Mouse (Mus musculus) ovary, postnatal 10 days (tissue): Measurements from ENCODE around the gene Mapk8ip1.

Experiments
- DNase-seq: peaks from one replicate; pipeline ENCODE4 v3.0.0; 2022; ENCODE audit warnings: low spot score

The Mapk8ip1 gene

GRCm38 (mm10) chr2:92390206-92390930, 10.7 kb downstream of the Mapk8ip1 start:
- DNase-seq: no peak

- DNase-seq: no peak
Measured at GRCm38 (mm10) chr2:92389645-92390044, 11.4 kb downstream of the Mapk8ip1 start.

GRCm38 (mm10) chr2:92388891-92389641, 12.0 kb downstream of the Mapk8ip1 start:
- DNase-seq: peak; percentile 80

GRCm38 (mm10) chr2:92388081-92388517, 13.0 kb downstream of the Mapk8ip1 start:
- DNase-seq: no peak

- no peak for DNase-seq
Measured at GRCm38 (mm10) chr2:92387646-92388045, 13.4 kb downstream of the Mapk8ip1 start.

- DNase-seq: no peak
Measured at GRCm38 (mm10) chr2:92386821-92387570, 14.1 kb downstream of the Mapk8ip1 start.

GRCm38 (mm10) chr2:92385113-92386051, 15.7 kb downstream of the Mapk8ip1 start:
- no peak for DNase-seq

GRCm38 (mm10) chr2:92384101-92384500, 17.0 kb downstream of the Mapk8ip1 start:
- DNase-seq: no peak

- DNase-seq: no peak
Measured at GRCm38 (mm10) chr2:92382759-92383158, 18.3 kb downstream of the Mapk8ip1 start.

GRCm38 (mm10) chr2:92381901-92382588, 19.0 kb downstream of the Mapk8ip1 start, which contains the start of gene 1700029I15Rik:
Gene 1700029I15Rik, plus strand, starts transcription at chr2:92382538.
- DNase-seq: no peak

- no peak for DNase-seq
Measured at GRCm38 (mm10) chr2:92381161-92381560, 19.9 kb downstream of the Mapk8ip1 start.

GRCm38 (mm10) chr2:92380495-92381050, 20.5 kb downstream of the Mapk8ip1 start:
- DNase-seq: no peak

GRCm38 (mm10) chr2:92379783-92380494, 21.1 kb downstream of the Mapk8ip1 start:
- no peak for DNase-seq

GRCm38 (mm10) chr2:92377320-92377719, 23.7 kb downstream of the Mapk8ip1 start:
- no peak for DNase-seq

GRCm38 (mm10) chr2:92376300-92376699, 24.8 kb downstream of the Mapk8ip1 start:
- no peak for DNase-seq

GRCm38 (mm10) chr2:92375788-92376187, 25.3 kb downstream of the Mapk8ip1 start:
- DNase-seq: no peak

- DNase-seq: peak; percentile 72
Measured at GRCm38 (mm10) chr2:92375099-92375623, 25.9 kb downstream of the Mapk8ip1 start.

GRCm38 (mm10) chr2:92374514-92374913, 26.5 kb downstream of the Mapk8ip1 start, which contains the start of the genes Pex16 and Large2:
Gene Pex16, plus strand, starts transcription at chr2:92374676.
Gene Large2, minus strand, starts transcription at chr2:92374869.
- DNase-seq: no peak

- DNase-seq: no peak
Measured at GRCm38 (mm10) chr2:92373437-92373813, 27.6 kb downstream of the Mapk8ip1 start.
